Mouse (Mus musculus) liver, adult 2 months (tissue): ENCODE measurements at regions not wholly inside any gene's neighbourhood (a gene's known extent, or its start where the extent isn't known, plus 50 kb on each side); places are given as distances from the start of the nearest gene placed in this dataset.

Source experiments
- CTCF ChIP-seq: fragments of 200-500 bp; IDR thresholded peaks from 2 replicates; pipeline ENCODE4 v1.5.1; 2011; ENCODE audit warnings: low read depth, low read length, control low read depth
- POLR2A ChIP-seq: fragments of 200-500 bp; IDR thresholded peaks from 2 replicates; pipeline ENCODE4 v1.6.1; 2011; ENCODE audit warnings: low read length, control low read depth; ENCODE audit not compliant: insufficient read depth; ENCODE audit errors: extremely low read depth

DNA sequence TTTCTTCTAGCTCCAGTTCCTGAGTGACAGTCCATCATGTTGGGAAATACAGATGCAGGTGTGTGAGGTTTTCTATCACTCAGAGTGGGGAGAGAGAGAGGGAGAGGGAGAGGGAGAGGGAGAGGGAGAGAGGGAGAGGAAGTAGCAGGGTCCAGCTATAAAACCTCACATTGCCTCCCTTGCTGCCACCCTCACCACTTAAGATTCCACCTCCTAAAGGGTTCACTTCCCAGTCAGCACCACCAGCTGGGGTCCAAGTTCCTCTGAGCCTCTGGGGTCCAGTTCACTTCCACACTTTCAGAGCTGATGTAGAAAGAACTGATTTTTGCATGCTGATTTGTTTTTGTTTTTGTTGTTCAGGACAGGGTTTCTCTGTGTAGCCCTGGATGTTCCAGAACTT, 98.6 kb downstream of the Gm11077 start:
- TF ChIP-seq POLR2A = no peak
- no peak for TF ChIP-seq CTCF
